Mouse (Mus musculus) hindlimb bud, embryonic 11.5 days (tissue): ENCODE measurements at regions not wholly inside any gene's neighbourhood (a gene's known extent, or its start where the extent isn't known, plus 50 kb on each side); places are given as distances from the start of the nearest gene placed in this dataset.
"Not testable (repeated sequence)": the region's sequence is repeated elsewhere in the genome, so short reads cannot be mapped to it uniquely, and the experiment has no call there.

Experiments
- DNase-seq: peaks from one replicate; pipeline ENCODE4 v3.0.0-alpha.2; 2012; ENCODE audit warnings: low read depth, low spot score; ENCODE audit errors: extremely low spot score

DNA sequence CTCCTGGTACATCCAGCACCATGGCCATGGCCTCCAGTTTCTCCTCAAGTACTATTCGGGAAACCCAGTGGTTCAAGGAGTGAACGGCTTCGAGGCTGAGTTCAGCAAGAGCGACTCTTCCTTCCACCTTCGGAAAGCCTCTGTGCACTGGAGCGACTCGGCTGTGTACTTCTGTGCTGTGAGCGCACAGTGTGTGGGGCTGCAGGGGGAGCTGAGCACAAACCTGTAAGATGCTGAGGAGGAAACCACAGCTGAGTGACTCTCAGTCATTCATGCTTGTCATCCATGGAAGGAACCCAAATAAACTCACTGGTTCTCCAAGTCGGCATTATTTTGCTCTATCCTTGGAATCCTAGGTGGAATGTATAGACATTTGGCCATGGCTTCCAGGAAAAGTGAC, 765.5 kb downstream of the Dad1 start:
- not testable (repeated sequence) for DNase-seq

DNA sequence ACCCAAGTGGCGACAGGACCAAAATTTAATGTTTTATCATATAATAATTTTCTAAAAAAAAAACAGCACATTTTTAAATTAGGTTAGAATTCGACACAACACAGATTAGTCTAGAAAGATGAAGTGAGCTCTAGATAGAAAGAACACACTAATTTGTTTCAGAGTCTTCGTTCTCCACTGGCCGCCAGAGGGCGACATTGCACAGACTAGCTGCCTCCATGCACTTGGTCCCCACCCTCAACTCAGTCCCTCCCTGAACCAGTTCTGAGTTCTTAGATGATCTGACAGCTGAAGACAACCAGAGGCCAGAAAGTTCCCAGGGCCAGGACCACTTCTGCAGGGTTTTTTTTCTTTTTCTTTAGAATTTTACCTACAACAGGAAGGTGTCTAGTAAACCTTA, 766.3 kb downstream of the Dad1 start:
- not testable (repeated sequence) for DNase-seq

DNA sequence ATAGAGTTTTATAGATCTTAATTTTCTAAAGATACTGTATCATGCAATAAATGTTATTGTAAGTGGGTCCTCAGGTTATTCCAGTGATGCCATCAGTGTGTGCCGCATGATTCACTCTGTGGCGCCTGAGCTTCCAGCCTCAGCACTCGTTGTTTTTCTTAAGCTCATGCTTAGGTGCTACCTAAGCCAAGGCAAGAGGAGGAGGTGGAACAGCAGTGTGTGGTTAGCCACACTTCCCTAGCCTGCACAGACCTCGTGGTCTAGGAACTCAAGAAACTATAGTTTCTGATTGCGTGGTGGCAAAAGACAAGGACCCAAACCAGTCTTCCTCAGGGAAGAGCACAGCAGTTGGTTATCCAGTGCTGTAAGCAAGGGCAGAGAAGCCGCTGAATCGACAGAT, 779.7 kb downstream of the Dad1 start:
- not testable (repeated sequence) for DNase-seq

DNA sequence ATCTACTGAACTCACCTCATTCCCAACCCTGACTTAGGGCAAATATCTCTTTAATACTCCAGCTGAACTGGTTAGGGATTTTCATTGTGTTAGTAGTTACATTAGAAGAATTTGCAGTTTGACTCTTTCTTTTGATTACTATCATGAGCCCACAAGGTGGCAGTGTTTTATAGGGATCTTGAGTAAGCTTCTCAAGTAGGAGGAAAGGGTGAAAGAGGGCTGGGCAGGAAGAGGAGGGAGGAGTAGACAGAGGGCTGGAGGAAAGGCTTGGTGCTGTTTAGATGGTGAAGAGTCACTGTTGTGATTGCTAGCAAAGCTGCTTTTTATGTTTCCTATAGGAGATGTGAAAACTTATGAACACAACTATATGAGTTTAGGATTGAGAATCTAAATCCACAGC, 793.1 kb downstream of the Dad1 start:
- not testable (repeated sequence) for DNase-seq

DNA sequence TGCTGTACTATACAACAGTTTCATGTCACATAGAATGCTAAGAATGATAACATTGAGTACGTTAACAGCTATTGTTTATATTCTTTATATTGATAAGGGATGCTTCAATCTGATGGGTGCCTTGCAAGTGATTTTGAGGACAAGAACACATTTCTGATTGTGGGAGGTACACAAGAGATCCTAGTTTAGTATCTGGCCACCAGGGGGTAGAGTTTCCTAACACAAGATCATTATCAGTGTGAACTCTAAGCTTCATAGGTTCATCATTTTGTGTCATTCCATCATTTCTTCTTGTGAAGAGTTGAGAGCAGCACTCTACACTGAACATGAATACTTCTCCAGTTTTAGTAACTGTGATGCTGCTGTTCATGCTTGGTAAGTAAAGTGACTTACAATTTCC, 799.9 kb downstream of the Dad1 start:
- DNase-seq, result no peak

DNA sequence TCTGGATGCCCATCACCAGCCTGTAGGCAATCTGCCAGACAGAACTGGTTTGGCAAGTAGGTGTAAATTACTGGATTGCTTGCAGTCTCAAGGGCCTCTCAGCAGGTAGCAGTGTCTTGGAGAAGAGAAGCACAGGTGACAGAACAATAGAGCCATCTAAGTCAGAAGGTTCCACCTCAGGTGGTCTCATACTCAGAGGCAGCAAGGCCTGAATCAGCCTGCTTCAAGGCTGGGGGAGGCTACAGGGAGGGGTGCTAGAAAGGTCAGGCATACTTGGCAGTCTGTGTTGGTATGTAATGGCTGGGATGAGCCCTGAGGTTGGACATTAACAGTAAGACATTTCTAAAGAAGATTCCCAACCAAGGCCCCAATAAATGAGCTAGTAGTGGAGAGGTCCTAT, 814.3 kb downstream of the Dad1 start:
- not testable (repeated sequence) for DNase-seq

DNA sequence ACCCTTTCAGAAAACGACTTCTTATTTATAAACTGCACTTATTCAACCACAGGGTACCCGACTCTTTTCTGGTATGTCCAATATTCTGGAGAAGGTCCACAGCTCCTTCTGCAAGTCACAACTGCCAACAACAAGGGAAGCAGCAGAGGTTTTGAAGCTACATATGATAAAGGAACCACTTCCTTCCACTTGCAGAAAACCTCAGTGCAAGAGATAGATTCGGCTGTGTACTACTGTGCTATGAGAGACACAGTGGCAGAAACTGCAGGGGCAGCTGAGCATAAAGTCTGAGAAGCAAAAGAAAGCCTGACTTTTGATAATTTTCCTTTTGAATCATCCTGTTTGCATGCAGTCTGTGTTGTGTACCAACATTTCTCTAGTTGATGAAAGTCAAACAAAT, 823.8 kb downstream of the Dad1 start:
- DNase-seq, result not testable (repeated sequence)

DNA sequence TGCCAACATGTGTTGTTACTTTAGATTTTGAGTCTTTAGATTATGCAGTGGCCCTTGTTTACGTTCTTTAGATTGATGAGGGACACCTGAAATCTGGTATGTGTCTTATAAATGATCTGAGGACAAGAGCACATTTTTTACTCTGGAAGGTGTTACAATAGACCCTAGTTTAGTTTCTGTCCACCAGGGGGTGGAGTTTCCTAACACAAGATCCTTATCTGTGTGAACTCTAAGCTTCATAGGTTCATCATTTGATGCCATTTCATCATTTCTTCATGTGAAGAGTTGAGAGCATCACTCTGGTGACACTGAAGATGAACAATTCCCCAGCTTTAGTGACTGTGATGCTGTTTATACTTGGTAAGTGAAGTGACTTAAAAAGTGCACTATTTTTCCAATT, 825.5 kb downstream of the Dad1 start:
- DNase-seq, result not testable (repeated sequence)

DNA sequence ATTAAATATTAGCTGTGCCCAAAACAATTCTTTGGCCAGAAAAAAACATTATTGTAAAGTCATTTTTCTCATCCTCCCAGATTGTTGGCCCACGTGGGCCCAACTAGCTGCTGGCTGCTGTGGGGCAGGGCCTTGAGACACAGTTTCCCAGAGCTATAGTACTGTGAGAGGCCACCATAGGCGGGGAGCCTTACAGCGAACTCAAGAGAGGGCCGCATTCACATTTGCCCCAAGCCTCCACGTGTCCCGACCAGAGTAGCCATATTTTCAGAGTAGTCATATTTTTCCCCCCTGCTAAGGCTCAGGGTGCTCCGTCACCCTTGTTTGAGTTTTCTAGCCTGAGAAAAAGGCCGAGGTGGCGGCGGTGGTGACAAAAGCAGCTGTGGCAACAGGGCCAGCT, 826.3 kb downstream of the Dad1 start:
- DNase-seq, result not testable (repeated sequence)

DNA sequence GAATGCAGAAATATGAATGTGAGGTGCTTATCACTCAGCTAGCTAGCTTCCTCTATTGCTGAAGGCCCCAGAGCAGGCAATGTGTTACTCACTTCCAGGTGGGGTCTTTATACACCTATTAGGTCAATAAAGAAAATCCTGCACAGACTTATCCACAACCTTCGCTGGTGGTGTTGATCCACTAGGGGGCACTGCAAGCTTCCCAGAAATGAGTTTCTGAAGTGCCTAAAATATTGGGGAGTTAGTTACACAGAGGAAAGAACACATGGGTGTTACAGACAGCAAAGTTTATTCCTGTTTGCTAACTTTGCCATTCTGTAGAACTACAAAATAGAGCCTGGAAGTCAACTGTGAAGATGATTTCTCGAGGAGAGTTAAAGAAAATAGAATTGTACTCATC, 836.9 kb downstream of the Dad1 start:
- DNase-seq, result not testable (repeated sequence)

DNA sequence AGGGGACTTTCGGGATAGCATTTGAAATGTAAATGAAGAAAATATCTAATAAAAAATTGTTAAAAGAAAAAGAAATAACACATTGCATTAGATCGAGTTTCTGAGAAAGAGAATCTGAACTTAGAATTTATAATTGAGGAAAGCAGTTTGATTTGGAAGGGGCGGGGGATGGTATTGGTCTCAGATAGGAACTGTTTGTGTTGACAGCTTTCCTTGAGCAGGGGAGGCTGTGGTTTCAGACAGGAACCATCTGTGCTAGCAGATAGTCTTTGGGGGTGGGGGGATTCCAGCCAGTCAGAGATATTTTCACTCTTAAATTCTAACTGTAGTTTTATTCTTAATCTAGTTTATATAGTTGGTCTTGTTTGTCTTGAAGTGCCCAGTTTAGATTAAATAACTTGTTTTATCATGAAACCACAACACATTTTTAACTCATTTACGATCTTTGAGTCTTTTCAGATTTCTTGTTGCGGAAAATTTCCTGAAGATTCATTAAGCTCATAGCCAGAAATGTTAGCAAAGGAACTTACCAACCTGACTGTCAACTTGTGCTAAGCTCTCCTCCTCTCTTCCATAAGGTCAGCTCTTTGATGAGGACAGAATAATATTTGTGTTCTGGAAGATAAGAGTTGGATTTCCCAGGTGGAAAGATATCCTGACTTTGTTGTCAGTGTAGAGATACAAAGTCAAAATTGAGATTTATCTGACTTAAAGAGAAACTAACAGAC, 846.2 kb downstream of the Dad1 start:
- not testable (repeated sequence) for DNase-seq

DNA sequence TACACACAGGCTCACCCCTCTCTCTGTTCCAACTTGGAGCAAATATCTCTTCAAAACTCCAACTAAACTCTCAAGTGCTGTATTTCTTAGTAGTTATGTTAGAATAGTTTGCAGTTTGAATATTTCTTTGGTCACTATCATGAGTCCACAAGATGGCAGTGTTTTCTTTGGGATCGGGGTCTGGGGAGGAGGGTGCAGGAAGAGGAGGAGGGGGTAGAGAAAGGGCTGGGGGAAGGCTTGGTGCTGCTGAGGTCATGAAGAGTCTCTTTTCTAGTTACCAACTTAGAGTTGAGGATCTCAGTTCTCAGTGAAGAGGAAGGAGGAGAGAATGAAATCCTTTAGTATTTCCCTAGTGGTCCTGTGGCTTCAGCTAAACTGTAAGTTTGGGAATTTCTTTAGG, 863.6 kb downstream of the Dad1 start:
- not testable (repeated sequence) for DNase-seq

DNA sequence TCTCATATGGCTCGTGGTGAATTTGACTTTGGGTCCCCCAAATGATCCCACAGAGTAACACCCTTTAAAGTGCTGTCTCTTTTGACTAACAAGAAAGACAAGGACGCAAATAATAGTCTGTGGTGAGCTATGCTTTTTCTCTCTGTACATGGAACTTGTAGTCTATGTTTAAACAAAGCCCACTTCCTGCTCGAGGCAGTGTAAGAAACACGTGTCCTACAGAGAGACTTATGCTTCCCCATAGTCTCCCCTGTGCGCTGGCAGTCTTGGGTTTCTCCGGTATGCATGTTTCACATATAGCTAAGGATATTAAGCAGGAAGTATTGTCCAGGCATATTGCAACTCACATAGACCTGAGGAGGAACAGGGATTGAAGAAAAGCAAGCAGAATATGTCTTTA, 879.0 kb upstream of the Olfr1507 start:
- DNase-seq, result not testable (repeated sequence)

DNA sequence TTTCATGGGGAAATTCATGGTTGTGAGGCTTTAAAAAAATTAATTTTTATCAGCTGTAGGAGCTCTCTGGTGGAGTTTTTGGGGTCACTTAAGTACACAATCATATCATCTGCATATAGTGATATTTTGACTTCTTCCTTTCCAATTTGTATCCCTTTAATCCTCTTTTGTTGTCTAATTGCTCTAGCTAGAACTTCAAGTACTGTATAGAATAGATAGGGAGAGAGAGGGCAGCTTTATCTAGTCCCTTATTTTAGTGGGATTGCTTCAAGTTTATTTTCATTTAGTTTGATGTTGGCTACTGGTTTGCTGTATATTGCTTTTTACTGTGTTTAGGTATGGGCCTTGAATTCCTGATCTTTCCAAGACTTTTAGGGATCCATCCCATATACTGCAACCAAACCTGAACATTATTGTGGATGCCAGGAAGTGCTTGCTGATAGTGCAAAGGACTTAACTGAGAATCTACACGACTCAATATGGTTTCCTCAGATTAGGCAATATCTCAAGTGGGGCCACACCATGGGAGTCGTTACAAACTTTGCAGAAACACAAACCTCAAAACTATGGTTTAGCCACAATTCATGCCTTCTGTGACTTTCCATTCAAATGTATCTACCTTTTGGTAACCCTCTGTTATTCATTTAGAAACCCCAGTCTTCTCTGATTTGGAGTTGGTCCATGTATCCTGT, 878.4 kb upstream of the Olfr1507 start:
- not testable (repeated sequence) for DNase-seq

DNA sequence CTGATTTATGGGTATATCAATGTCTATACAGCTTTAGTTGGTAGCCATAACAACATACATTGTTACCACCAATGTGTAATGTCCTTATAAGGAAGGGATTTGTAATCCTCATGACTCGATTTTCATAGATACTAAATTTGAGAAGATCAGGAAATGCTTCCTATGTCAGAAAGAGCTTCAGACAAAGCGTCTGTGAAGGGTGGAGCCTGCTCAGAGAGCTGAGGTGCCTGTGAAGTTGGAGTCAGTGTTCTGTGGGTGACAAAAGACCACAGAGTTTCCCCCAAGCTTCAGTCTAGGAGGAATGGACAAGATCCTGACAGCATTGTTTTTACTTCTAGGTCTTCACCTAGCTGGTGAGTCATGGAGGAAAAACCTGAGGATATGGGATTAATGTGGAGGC, 874.2 kb upstream of the Olfr1507 start:
- DNase-seq, result no peak

DNA sequence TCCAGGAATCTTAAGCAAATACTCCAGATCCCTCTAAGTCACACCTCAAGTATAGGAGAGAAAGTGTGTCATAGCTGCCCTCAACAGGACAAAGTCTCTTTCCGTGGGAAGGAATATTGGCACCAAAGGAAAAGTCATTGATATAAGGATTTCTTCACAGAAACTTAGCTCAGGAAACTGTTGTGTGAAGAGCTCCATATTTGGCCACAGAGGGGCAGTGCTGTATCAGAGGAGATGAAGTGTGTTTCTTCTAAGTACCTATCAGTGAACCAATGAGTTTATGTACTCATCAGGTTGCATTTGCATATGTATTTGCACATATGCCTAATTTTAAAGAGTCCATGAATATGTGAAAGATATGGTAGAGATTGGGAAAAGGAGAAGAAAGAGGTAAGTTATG, 871.9 kb upstream of the Olfr1507 start:
- DNase-seq, result not testable (repeated sequence)

DNA sequence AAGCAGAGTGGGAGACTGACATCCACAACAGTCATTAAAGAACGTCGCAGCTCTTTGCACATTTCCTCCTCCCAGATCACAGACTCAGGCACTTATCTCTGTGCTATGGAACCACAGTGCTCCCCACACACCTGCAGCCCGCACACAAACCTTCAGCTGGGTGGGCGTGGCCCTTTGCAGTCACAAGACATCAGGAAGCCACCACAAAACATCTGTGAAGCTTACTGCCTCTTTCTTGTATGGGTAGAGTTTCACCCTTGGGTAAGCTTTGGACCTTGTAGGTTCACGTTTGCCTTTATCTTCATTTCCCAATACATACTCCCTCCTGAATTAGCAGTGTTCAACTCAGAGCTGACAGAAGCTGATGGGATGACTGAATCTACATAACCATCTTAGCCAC, 868.4 kb upstream of the Olfr1507 start:
- not testable (repeated sequence) for DNase-seq

DNA sequence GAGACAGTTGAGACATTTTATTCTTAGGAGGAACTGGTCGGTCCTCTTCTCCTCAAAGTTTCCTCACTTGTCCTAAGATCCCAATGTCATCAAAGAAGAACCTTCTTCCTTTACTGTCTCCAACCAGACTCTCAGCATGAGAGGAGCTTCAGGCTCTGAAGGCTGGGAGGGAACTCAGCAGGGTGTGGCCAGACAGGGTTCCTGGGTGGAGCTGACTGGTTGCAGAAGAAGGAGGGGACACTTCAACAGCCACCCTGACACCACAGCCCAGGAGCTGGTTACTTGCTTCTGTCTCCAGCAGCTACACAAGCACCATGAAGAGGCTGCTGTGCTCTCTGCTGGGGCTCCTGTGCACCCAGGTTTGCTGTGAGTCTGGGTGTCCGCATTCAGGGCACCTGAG, 866.5 kb upstream of the Olfr1507 start:
- not testable (repeated sequence) for DNase-seq

DNA sequence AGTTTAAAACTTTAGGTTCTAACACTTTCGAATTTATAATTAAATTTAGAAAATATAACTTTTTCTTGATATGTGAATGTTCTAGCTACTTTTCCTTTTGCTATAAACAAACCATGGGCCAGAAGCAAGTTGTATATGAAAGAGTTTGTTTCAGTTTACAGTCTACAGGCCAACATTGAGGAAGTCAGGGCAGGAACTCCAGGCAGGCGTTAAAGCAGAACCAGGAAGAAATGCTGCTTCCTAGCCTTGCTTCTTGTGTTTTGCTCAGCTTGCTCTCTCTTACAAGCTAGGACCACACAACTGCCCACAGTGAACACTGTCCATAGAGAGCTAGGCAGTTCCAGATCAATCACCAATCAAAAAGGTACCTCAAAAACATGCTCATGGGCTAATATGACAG, 861.9 kb upstream of the Olfr1507 start:
- not testable (repeated sequence) for DNase-seq

DNA sequence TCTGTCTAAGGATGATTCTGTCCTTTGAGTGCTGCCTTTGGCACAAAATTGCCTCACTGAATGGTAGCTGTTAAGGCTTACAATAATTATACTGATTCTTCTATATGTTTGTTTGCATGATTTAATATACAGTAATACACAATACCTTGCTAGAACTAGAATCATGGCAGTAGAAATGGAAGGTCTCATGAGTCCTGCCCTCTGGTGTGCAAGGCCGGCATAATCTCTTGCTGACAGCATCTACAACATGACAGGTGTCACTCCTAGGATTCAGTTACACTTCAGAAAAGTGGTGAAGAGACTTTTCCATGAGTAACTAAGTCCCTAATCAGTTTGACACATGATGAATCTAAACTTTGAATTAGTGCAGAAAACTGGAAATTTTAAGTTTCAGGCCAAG, 861.2 kb upstream of the Olfr1507 start:
- not testable (repeated sequence) for DNase-seq

DNA sequence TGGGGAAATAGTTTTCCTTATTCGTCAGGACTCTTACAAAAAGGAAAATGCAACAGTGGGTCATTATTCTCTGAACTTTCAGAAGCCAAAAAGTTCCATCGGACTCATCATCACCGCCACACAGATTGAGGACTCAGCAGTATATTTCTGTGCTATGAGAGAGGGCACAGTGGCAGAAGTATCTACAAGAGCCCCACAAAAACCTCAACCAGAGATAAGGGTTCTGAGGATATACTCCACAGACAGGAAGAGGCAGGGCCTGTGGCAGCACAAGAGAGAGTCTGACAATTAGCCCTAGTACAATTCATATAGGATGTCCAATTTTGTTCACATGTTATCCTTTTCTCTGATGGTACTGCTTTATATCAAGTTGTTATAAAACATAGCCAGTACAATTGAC, 855.9 kb upstream of the Olfr1507 start:
- not testable (repeated sequence) for DNase-seq

DNA sequence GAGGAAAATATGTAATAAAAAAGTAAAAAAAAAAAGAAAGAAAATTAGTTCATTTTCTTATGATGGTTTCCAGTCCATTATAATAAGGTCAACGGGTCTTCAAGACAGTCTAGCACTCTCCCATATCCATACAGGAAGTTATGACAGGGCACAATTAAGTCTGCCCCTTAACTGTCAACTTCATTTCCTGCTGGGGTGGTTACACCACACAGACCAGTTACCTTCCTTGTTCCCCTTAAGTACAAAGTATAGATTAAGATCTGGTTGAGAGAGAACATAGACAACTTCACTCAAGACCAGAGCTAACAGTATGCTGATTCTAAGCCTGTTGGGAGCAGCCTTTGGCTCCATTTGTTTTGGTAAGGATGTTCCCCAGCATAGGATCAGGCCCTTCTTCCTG, 855.2 kb upstream of the Olfr1507 start:
- DNase-seq, result not testable (repeated sequence)
